Mouse (Mus musculus): ENCODE measurements around the gene Tbc1d10a.

DNA sequence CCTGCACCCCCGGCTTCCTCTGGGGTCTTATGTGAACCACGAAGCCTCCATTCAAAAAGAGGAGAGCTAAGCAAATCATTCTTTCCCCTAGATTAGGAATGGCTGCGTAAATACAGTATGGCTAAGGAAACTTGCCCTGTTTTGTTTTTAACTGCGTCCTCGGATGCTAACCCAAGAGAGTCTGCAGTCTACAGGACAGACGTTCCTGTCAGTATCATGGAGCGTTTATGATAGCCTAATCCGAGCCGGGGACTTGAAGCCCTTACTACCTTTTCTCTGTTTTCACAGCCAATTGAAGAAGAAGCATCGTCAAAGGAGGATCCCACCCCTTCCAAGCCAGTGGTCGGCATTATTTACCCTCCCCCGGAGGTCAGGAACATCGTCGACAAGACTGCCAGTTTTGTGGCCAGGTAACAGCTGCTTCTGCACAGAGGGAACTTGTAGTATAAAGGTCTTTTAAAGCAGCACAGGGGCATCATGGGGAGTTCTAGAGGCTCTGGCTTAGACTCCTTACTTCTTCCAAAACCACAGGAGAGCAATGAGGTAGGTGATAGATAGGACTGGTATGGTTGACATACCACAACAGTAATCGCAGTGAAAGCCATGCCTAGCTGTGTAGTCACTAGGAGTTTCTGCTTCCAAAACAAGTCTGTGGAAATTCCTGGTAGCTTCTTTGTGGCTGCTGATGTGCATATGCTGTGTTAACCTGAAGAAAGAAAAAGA, 25.7 kb upstream of the Tbc1d10a start:
- no peak for TF ChIP-seq POLR2A (IDR thresholded peaks at IDR 0.05; ENCODE audit: low read depth, low read length)
- TF ChIP-seq CTCF (IDR thresholded peaks at IDR 0.05; ENCODE audit: borderline replicate concordance, insufficient read depth, low read length), result no peak

Measured in embryonic fibroblast, embryonic 13.5 days (primary cell).